Mouse (Mus musculus): ENCODE measurements around the gene Vmn1r38. TPM values are rescaled to one million over a fixed set of nuclear protein-coding genes. Genes with fewer than 3 reads are reported as not detected.
"Not testable (repeated sequence)": the region's sequence is repeated elsewhere in the genome, so short reads cannot be mapped to it uniquely, and the experiment has no call there.

Vmn1r38 gene
- not detected in 2 replicates for polyA plus RNA-seq (2012)

GRCm38 (mm10) chr6:66782527-66782926 lies at the start of gene Vmn1r38:
Gene Vmn1r38 (minus strand): TSS chr6:66782627.
- H3K9me3 ChIP-seq (ENCODE audit: control insufficient read depth, low read length); H3K4me3 ChIP-seq (replicated peaks); H3K27me3 ChIP-seq (ENCODE audit: control insufficient read depth); H3K4me1 ChIP-seq (ENCODE audit: control insufficient read depth); H3K36me3 ChIP-seq (ENCODE audit: control insufficient read depth): not testable (repeated sequence)

DNA sequence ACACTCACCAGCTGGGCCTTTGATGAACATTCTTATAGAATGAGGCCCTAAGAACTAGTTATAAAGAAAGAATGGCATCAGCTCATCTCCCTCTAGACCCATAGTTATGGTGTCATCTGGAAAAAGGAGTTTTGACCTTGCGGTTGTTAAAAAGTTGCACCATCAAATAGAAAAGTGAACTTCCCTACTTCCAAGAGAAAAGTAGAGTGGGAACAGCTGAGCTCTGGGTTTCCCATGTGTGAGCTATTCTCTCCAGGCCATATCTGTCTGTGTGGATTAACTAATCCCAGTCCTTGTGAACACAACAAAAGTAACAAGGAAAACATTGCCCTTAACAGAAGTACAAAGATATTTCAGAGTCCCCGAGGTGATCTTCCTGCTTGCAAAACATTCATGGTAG lies 28.1 kb upstream of the Vmn1r38 start, which contains the start of gene Vmn1r39:
TSS of gene Vmn1r39 (minus strand) at position 101 of the 400 bp plus-strand sequence.
- no peak for TF ChIP-seq TAL1 (IDR thresholded peaks at IDR 0.05; ENCODE audit: low read length)
- TF ChIP-seq GATA1 (IDR thresholded peaks at IDR 0.05; ENCODE audit: low read length): no peak
- H3K4me1 ChIP-seq (ENCODE audit: control insufficient read depth): no peaks in the 10 kb centered on the region
- H3K36me3 ChIP-seq (ENCODE audit: control insufficient read depth): no peaks in the 10 kb centered on the region
- no peak within 1 kb of the TSS for H3K4me3 ChIP-seq (replicated peaks)
- H3K9me3 ChIP-seq (ENCODE audit: control insufficient read depth, low read length): no peaks in the 10 kb centered on the region
- no peaks in the 10 kb centered on the region for H3K27me3 ChIP-seq (ENCODE audit: control insufficient read depth)

- Histone ChIP-seq H3K4me1 (ENCODE audit: control insufficient read depth) (no peaks in the 10 kb centered on the region), H3K27me3 (ENCODE audit: control insufficient read depth) (no peaks in the 10 kb centered on the region), H3K36me3 (ENCODE audit: control insufficient read depth) (no peaks in the 10 kb centered on the region), H3K9me3 (ENCODE audit: control insufficient read depth, low read length) (no peaks in the 10 kb centered on the region), H3K4me3 (replicated peaks) (no peak overlapping the region)
- TF ChIP-seq GATA1 (IDR thresholded peaks at IDR 0.05; ENCODE audit: low read length) (no peak), TAL1 (IDR thresholded peaks at IDR 0.05; ENCODE audit: low read length) (no peak)
Measured at GRCm38 (mm10) chr6:66806311-66806710, 23.9 kb upstream of the Vmn1r38 start.

DNA sequence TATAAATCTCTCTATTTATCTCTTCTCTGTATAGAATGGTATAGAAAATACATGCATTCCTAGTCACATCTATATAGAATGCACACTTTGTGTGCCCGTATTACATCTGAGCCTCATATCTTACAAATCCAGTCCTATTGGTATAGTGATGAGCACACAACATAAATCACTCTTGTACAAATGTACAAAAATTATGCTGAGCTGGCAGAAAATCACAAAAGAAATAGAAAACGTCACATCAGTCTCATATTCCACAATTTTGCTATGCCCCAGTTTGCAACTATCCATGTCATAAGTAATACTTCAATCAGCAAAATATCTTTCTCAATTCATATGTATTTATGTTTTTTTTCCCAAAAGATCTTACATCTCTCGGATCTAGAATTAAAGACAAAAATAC lies 23.3 kb upstream of the Vmn1r38 start:
- Histone ChIP-seq H3K9me3 (ENCODE audit: control insufficient read depth, low read length) (no peaks in the 10 kb centered on the region), H3K4me3 (replicated peaks) (no peak overlapping the region)

GRCm38 (mm10) chr6:66729082-66729481 lies 53.3 kb downstream of the Vmn1r38 start, which contains the start of gene Vmn1r37:
Gene Vmn1r37 (plus strand): TSS chr6:66729382.
- H3K9me3 ChIP-seq (ENCODE audit: control insufficient read depth, low read length); H3K27me3 ChIP-seq (ENCODE audit: control insufficient read depth); H3K4me3 ChIP-seq (replicated peaks); H3K4me1 ChIP-seq (ENCODE audit: control insufficient read depth); H3K36me3 ChIP-seq (ENCODE audit: control insufficient read depth): not testable (repeated sequence)

More for the DNA sequence above, 23.3 kb upstream of the Vmn1r38 start:
- H3K27me3 ChIP-seq (ENCODE audit: control insufficient read depth): no peaks in the 10 kb centered on the region
- H3K4me1 ChIP-seq (ENCODE audit: control insufficient read depth): no peaks in the 10 kb centered on the region
- H3K36me3 ChIP-seq (ENCODE audit: control insufficient read depth): no peaks in the 10 kb centered on the region
- TF ChIP-seq GATA1 (IDR thresholded peaks at IDR 0.05; ENCODE audit: low read length) (no peak), TAL1 (IDR thresholded peaks at IDR 0.05; ENCODE audit: low read length) (no peak)

Other genes with a start within 250 kb of the Vmn1r38 start
- 0.69 and 1.2 TPM in 2 replicates for gene Mad2l1, start 247.2 kb downstream of the Vmn1r38 start, polyA plus RNA-seq (2012)
- gene Vmn1r32, start 222.5 kb downstream of the Vmn1r38 start, polyA plus RNA-seq (2012): not detected in 2 replicates
- 0.03 TPM in 1 of 2 replicates, not detected in the other for gene Vmn1r33, start 164.3 kb downstream of the Vmn1r38 start, polyA plus RNA-seq (2012)
- not detected in 2 replicates for gene Vmn1r34, start 138.7 kb downstream of the Vmn1r38 start, polyA plus RNA-seq (2012)
- gene Vmn1r35, start 96.7 kb downstream of the Vmn1r38 start, polyA plus RNA-seq (2012): not detected in 2 replicates
- not detected in 2 replicates for gene Vmn1r36, start 63.5 kb downstream of the Vmn1r38 start, polyA plus RNA-seq (2012)
- gene Vmn1r37, start 53.2 kb downstream of the Vmn1r38 start, polyA plus RNA-seq (2012): not detected in 2 replicates
- gene Vmn1r39, start 28.0 kb upstream of the Vmn1r38 start, polyA plus RNA-seq (2012): not detected in 2 replicates
- 0.04 and 0.36 TPM in 2 replicates for gene Gng12, start 113.8 kb upstream of the Vmn1r38 start, polyA plus RNA-seq (2012)

Data from erythroblast, embryonic 14.5 days (primary cell).